Mouse (Mus musculus) forebrain, embryonic 16.5 days (tissue): ENCODE measurements around the gene Usp18. TPM values are rescaled to one million over a fixed set of nuclear protein-coding genes. Genes with fewer than 3 reads are reported as not detected.

Experiments
- ATAC-seq: fragments of 200-750 bp; cut with Nextera tagmentation; 2 replicates; pipeline ENCODE4 v1.8.0; 2017; ENCODE audit warnings: mild to moderate bottlenecking, moderate library complexity
- H3K27ac ChIP-seq: fragments of 300-500 bp; sonication (generic); 2 replicates; pipeline ENCODE4 v1.5.1; 2014; ENCODE audit warnings: low read length, control low read depth
- H3K27me3 ChIP-seq: fragments of 300-500 bp; sonication (generic); replicated peaks from 2 replicates; pipeline ENCODE4 v1.6.1; 2014; ENCODE audit warnings: low read length; ENCODE audit not compliant: control insufficient read depth, insufficient read depth
- H3K36me3 ChIP-seq: fragments of 300-500 bp; sonication (generic); 2 replicates; pipeline ENCODE4 v1.6.1; 2014; ENCODE audit not compliant: control insufficient read depth, insufficient read depth
- H3K4me1 ChIP-seq: fragments of 300-500 bp; sonication (generic); replicated peaks from 2 replicates; pipeline ENCODE4 v1.6.1; 2014; ENCODE audit warnings: low read length; ENCODE audit not compliant: control insufficient read depth, insufficient read depth
- H3K4me2 ChIP-seq: fragments of 300-500 bp; sonication (generic); 2 replicates; pipeline ENCODE4 v1.6.1; 2014; ENCODE audit warnings: mild to moderate bottlenecking, low read length, control low read depth
- H3K4me3 ChIP-seq: fragments of 300-500 bp; sonication (generic); replicated peaks from 2 replicates; pipeline ENCODE4 v1.5.1; 2014; ENCODE audit warnings: mild to moderate bottlenecking, low read length, control low read depth
- H3K9ac ChIP-seq: fragments of 300-500 bp; sonication (generic); replicated peaks from 2 replicates; pipeline ENCODE4 v1.6.1; 2014; ENCODE audit warnings: low read depth, low read length, control low read depth
- H3K9me3 ChIP-seq: fragments of 300-500 bp; sonication (generic); 2 replicates; pipeline ENCODE4 v1.6.1; 2016; ENCODE audit warnings: low read length; ENCODE audit not compliant: control insufficient read depth
- WGBS: fragments of 180-500 bp; shearing (Covaris S2); extraction: QIAGEN DNeasy Blood & Tissue Kit; methylation state at CpG from one replicate; pipeline ENCODE4 v1.1.7; 2014; 5-methylcytosine and 5-hydroxymethylcytosine counted together
- polyA plus RNA-seq: library from polyadenylated mRNA; unstranded; fragments of >200 nt; fragmentation: Nextera tagmentation; extraction: Ambion mirVana; gene quantifications from 2 replicates; pipeline ENCODE4 v1.2.1, GENCODE M21; 2015

The Usp18 gene
- polyA plus RNA-seq, 1 experiment from 2014 or later, result 0.95 TPM

GRCm38 (mm10) chr6:121211743-121212142 is 34.0 kb upstream of the Usp18 start:
- H3K36me3 ChIP-seq, result no peaks in the 10 kb centered on the region
- peak overlapping the region; percentile 48; the same call in 1 of the 2 replicates for H3K4me3 ChIP-seq
- WGBS, result 5% methylated on average over 5 of the region's 5 CpGs
- peaks cover 4% of the 10 kb centered on the region; the same call in 1 of the 2 replicates for H3K27me3 ChIP-seq
- ATAC-seq, result no peak
- H3K27ac ChIP-seq, result no peak overlapping the region
- H3K4me1 ChIP-seq, result peaks cover 17% of the 10 kb centered on the region
- H3K9ac ChIP-seq, result no peak overlapping the region
- H3K4me2 ChIP-seq, result peak overlapping the region; percentile 91
- H3K9me3 ChIP-seq, result no peaks in the 10 kb centered on the region

- Histone ChIP-seq H3K4me1 (peaks cover 17% of the 10 kb centered on the region), H3K4me2 (no peak overlapping the region), H3K27me3 (peaks cover 5% of the 10 kb centered on the region; the same call in 1 of the 2 replicates), H3K9me3 (no peaks in the 10 kb centered on the region), H3K9ac (no peak overlapping the region), H3K36me3 (no peaks in the 10 kb centered on the region), H3K4me3 (no peak overlapping the region), H3K27ac (no peak overlapping the region)
- ATAC-seq, result no peak
- WGBS, result 67% methylated on average over 4 of the region's 4 CpGs
These were observed 32.7 kb upstream of the Usp18 start for GRCm38 (mm10) chr6:121212988-121213387.

- ATAC-seq, result no peak
- no peaks in the 10 kb centered on the region for H3K36me3 ChIP-seq
- no peak overlapping the region for H3K4me3 ChIP-seq
- H3K27ac ChIP-seq, result no peak overlapping the region
- peaks cover 5% of the 10 kb centered on the region; the same call in 1 of the 2 replicates for H3K27me3 ChIP-seq
- no peak overlapping the region for H3K4me2 ChIP-seq
- peaks cover 17% of the 10 kb centered on the region for H3K4me1 ChIP-seq
- no peak overlapping the region for H3K9ac ChIP-seq
- WGBS, result 87% methylated on average over 5 of the region's 5 CpGs
- H3K9me3 ChIP-seq, result no peaks in the 10 kb centered on the region
These were observed 31.5 kb upstream of the Usp18 start for GRCm38 (mm10) chr6:121214221-121214620.

GRCm38 (mm10) chr6:121214667-121215330 is 30.9 kb upstream of the Usp18 start:
- WGBS, result 91% methylated on average over 8 of the region's 8 CpGs
- Histone ChIP-seq H3K27ac (no peak overlapping the region), H3K27me3 (peaks cover 3% of the 10 kb centered on the region; the same call in 1 of the 2 replicates), H3K4me2 (no peak overlapping the region), H3K9me3 (no peaks in the 10 kb centered on the region), H3K4me3 (no peak overlapping the region), H3K36me3 (no peaks in the 10 kb centered on the region), H3K9ac (no peak overlapping the region), H3K4me1 (peaks cover 17% of the 10 kb centered on the region)
- no peak for ATAC-seq

GRCm38 (mm10) chr6:121215336-121215735 is 30.4 kb upstream of the Usp18 start:
- Histone ChIP-seq H3K36me3 (no peaks in the 10 kb centered on the region), H3K4me2 (no peak overlapping the region), H3K4me1 (peaks cover 14% of the 10 kb centered on the region), H3K9ac (no peak overlapping the region), H3K27ac (no peak overlapping the region), H3K27me3 (0 out of 2 replicates have a peak, but pooled peaks cover 2% of the 10 kb centered on the region), H3K9me3 (no peaks in the 10 kb centered on the region), H3K4me3 (no peak overlapping the region)
- 72% methylated on average over 5 of the region's 5 CpGs for WGBS
- ATAC-seq, result no peak

- Histone ChIP-seq H3K27me3 (0 out of 2 replicates have a peak, but pooled peaks cover 2% of the 10 kb centered on the region), H3K9me3 (no peaks in the 10 kb centered on the region), H3K4me2 (no peak overlapping the region), H3K4me1 (peaks cover 9% of the 10 kb centered on the region), H3K4me3 (no peak overlapping the region), H3K27ac (no peak overlapping the region), H3K36me3 (no peaks in the 10 kb centered on the region), H3K9ac (no peak overlapping the region)
- ATAC-seq, result no peak
- 86% methylated on average over 6 of the region's 6 CpGs for WGBS
These were observed 29.8 kb upstream of the Usp18 start for GRCm38 (mm10) chr6:121215896-121216295.

GRCm38 (mm10) chr6:121216589-121217255 is 29.0 kb upstream of the Usp18 start:
- Histone ChIP-seq H3K27ac (no peak overlapping the region), H3K27me3 (0 out of 2 replicates have a peak, but pooled peaks cover 2% of the 10 kb centered on the region), H3K36me3 (no peaks in the 10 kb centered on the region), H3K4me2 (no peak overlapping the region), H3K9ac (no peak overlapping the region), H3K4me1 (peaks cover under 1% of the 10 kb centered on the region; the same call in 1 of the 2 replicates), H3K9me3 (no peaks in the 10 kb centered on the region), H3K4me3 (no peak overlapping the region)
- ATAC-seq, result no peak
- 86% methylated on average over 5 of the region's 5 CpGs for WGBS

- Histone ChIP-seq H3K4me2 (no peak overlapping the region), H3K4me1 (no peaks in the 10 kb centered on the region), H3K4me3 (no peak overlapping the region), H3K27ac (no peak overlapping the region), H3K9ac (no peak overlapping the region), H3K27me3 (0 out of 2 replicates have a peak, but pooled peaks cover 2% of the 10 kb centered on the region), H3K36me3 (no peaks in the 10 kb centered on the region), H3K9me3 (no peaks in the 10 kb centered on the region)
- 90% methylated on average over 7 of the region's 7 CpGs for WGBS
- no peak for ATAC-seq
These were observed 27.7 kb upstream of the Usp18 start for GRCm38 (mm10) chr6:121218002-121218401.

GRCm38 (mm10) chr6:121219406-121219805 is 26.3 kb upstream of the Usp18 start:
- Histone ChIP-seq H3K27me3 (0 out of 2 replicates have a peak, but pooled peaks cover 2% of the 10 kb centered on the region), H3K4me2 (no peak overlapping the region), H3K36me3 (no peaks in the 10 kb centered on the region), H3K9me3 (no peaks in the 10 kb centered on the region), H3K27ac (no peak overlapping the region), H3K4me3 (no peak overlapping the region), H3K9ac (no peak overlapping the region), H3K4me1 (no peaks in the 10 kb centered on the region)
- no peak for ATAC-seq
- 87% methylated on average over 4 of the region's 4 CpGs for WGBS
